Mouse (Mus musculus) layer of hippocampus, postnatal 25 days (tissue): ENCODE data around the gene Arhgef38. TPM values are rescaled to one million over a fixed set of nuclear protein-coding genes. Genes with fewer than 3 reads are reported as not detected.
A peak's percentile ranks its signal among the peaks of the same experiment; 100 is the strongest.

Experiments used
- DNase-seq, 2 experiments: peaks; one replicate each; pipeline ENCODE4 v3.0.0; 2022; ENCODE audit warnings: mixed read lengths in 2 of 2, low spot score in 1 of 2; ENCODE audit errors: extremely low spot score in 1 of 2
- total RNA-seq, 2 experiments: library from RNA; stranded (reverse); gene quantifications; 2 replicates each; pipeline ENCODE4 v1.2.3; 2021

Gene Arhgef38
- total RNA-seq, 2 experiments from 2014 or later: not detected

DNA sequence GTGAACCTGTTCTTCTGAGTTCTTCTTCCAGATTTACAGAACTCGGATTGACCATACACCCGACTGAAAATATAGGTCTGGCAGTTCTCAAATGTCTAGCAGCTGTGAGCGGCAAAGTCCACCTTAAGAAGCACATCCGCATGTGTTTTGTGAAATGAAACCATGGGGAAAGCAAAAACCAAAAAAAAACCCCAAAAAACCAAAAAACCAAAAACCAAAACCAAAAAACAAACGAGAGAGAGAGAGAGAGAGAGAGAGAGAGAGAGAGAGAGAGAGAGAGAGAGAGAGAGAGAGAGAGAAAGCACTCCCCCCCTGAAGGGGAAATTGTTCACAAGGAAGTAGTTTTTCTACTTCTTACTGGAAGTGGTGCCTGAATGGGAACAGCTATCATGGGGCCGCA is 67.2 kb downstream of the Arhgef38 start:
- no peak for DNase-seq

GRCm38 (mm10) chr3:133165130-133165529 is 69.6 kb downstream of the Arhgef38 start:
- no peak for DNase-seq

- no peak for DNase-seq
These were observed 70.8 kb downstream of the Arhgef38 start for GRCm38 (mm10) chr3:133163913-133164406.

- no peak for DNase-seq
These were observed 71.6 kb downstream of the Arhgef38 start for GRCm38 (mm10) chr3:133163174-133163573.

- DNase-seq: no peak
These were observed 73.3 kb downstream of the Arhgef38 start for GRCm38 (mm10) chr3:133161407-133161806.

- no peak for DNase-seq
These were observed 76.5 kb downstream of the Arhgef38 start for GRCm38 (mm10) chr3:133158260-133158659.

- DNase-seq: no peak
These were observed 80.1 kb downstream of the Arhgef38 start for GRCm38 (mm10) chr3:133154683-133155082.

GRCm38 (mm10) chr3:133153629-133154028 is 81.1 kb downstream of the Arhgef38 start:
- no peak for DNase-seq

DNA sequence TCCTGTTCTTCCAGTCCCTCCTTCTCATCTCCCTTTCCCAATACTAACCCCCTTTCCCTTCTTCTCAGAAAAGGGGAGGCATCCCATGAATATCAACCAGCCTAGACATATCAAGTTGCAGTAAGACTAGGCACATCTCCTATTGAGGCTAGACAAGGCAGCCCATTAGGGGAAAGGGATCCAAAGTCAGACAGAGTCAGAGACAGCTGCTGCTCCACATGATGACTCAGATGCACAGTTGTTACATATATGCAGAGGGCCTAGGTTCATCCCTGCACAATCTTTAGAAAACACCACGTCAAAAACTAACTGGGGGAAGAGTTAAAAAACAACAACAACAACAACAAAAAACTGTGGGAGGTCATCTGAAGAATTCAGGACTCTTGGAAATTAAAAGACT is 81.9 kb downstream of the Arhgef38 start:
- DNase-seq: no peak

- no peak for DNase-seq
These were observed 83.1 kb downstream of the Arhgef38 start for GRCm38 (mm10) chr3:133151629-133152028.

- DNase-seq: no peak
These were observed 90.1 kb downstream of the Arhgef38 start for GRCm38 (mm10) chr3:133144511-133145147.

DNA sequence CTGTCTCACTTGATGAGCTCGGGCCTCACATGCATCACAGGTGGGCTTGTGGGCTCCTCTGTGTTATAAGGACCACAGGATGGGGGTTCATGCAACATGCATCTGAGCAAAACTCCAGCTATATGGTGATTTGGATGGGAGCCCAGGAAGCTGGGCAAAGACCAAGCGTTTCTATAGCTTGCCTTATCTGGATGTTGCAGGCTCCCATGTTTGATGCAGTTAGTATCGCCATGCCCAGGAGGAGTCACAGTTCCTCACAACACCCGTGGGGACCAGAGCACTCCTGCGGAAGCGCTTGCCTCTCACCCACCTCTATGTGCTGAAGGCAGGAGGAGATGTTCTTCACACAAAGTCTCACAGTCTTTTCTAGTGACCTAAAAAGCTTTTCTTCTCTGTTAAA is 92.9 kb downstream of the Arhgef38 start:
- no peak for DNase-seq

- DNase-seq: no peak
These were observed 102.1 kb downstream of the Arhgef38 start for GRCm38 (mm10) chr3:133132611-133133010.

- no peak for DNase-seq
These were observed 103.4 kb downstream of the Arhgef38 start for GRCm38 (mm10) chr3:133131372-133131771.

GRCm38 (mm10) chr3:133113281-133113680 is 121.5 kb downstream of the Arhgef38 start:
- no peak for DNase-seq

GRCm38 (mm10) chr3:133111741-133112140 is 123.0 kb downstream of the Arhgef38 start:
- DNase-seq: peak in 1 of 2 experiments; percentile 19

DNA sequence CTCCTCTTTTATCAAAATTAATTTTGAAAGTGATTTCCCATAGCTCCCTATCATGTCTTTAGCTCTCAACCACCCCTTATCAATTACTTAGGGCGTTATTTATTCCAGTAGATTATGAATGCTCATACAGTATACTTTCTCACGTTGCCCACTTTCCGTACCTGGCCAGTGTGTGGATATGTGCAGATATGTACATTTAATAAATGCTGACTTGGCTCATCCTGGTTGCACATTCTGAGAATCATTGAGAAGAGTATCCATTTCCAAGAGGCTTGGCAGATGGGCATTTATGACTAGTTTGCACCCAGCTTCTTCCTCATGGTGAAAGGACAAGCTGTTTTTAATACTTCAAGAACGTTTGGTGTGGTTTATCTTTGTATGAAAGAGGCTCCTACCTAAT is 124.9 kb downstream of the Arhgef38 start:
- DNase-seq: no peak

- no peak for DNase-seq
These were observed 126.0 kb downstream of the Arhgef38 start for GRCm38 (mm10) chr3:133108731-133109130.

DNA sequence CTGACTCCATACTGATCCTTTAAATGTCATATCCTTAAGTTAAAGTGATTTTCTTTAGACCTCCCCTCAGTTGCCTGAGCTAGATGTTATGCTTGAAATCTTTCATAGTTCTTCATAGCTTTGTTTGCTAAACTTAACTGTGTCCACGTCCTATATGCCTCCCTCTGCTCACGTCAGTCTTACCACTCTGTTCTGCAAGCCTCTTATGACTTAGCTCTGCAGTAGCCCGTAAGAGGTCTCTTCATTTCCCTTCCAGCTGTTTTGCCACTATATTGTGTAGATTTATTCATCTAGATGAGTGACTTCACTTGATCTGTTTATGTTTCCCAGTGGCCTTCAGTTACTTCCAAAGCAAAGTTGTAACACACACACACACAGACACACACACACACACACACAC is 130.3 kb downstream of the Arhgef38 start:
- no peak for DNase-seq

- no peak for DNase-seq
These were observed 131.0 kb downstream of the Arhgef38 start for GRCm38 (mm10) chr3:133103768-133104167.

GRCm38 (mm10) chr3:133098909-133099308 is 135.8 kb downstream of the Arhgef38 start:
- no peak for DNase-seq

- DNase-seq: no peak
These were observed 136.4 kb downstream of the Arhgef38 start for GRCm38 (mm10) chr3:133098336-133098735.

DNA sequence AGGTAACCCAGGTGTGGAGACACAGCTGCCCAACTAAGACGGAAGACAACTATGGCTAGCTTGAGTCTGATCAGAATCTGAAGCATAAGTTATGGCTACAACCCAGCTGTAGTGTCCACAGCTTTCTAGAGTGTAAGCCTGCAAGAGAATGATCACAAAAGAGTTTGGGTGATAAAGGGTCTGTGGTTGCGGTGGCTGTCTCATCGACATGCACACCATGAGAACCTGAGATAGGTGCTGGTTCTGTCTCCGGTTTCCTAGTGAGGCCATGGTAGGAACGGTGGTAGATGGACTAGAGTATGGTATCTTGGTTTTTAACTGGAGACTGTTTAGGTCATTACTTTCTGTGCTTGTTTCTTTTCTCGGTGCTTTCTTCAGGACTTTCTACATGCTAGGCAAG is 136.8 kb downstream of the Arhgef38 start:
- no peak for DNase-seq
